Mouse (Mus musculus): ENCODE data around the gene Tbc1d2b. TPM values are rescaled to one million over a fixed set of nuclear protein-coding genes. Genes with fewer than 3 reads are reported as not detected.

Gene Tbc1d2b
- polyA plus RNA-seq, 1 experiment from 2014 or later: 30.7 TPM

- no peaks in the 10 kb centered on the region for H3K4me1 ChIP-seq (ENCODE audit: insufficient read depth)
- ATAC-seq (ENCODE audit: insufficient read depth) (no peak), DNase-seq (no peak)
- H3K9ac ChIP-seq: no peak overlapping the region
- TF ChIP-seq CTCF (IDR thresholded peaks at IDR 0.05; ENCODE audit: low read depth): no peak
- no peak overlapping the region for H3K4me3 ChIP-seq (ENCODE audit: low read depth, low read length)
- no peaks in the 10 kb centered on the region for H3K27me3 ChIP-seq (ENCODE audit: insufficient read depth, low read length)
- H3K36me3 ChIP-seq (ENCODE audit: insufficient read depth): peaks cover 31% of the 10 kb centered on the region; the same call in 1 of the 2 replicates
- WGBS: 78% methylated on average over 8 of the region's 8 CpGs
- H3K27ac ChIP-seq (ENCODE audit: low read depth): no peak overlapping the region
- H3K9me3 ChIP-seq (ENCODE audit: low read depth, low read length): no peaks in the 10 kb centered on the region
- no peak overlapping the region for H3K4me2 ChIP-seq
Observed at GRCm38 (mm10) chr9:90172528-90173321, 97.9 kb downstream of the Tbc1d2b start.

DNA sequence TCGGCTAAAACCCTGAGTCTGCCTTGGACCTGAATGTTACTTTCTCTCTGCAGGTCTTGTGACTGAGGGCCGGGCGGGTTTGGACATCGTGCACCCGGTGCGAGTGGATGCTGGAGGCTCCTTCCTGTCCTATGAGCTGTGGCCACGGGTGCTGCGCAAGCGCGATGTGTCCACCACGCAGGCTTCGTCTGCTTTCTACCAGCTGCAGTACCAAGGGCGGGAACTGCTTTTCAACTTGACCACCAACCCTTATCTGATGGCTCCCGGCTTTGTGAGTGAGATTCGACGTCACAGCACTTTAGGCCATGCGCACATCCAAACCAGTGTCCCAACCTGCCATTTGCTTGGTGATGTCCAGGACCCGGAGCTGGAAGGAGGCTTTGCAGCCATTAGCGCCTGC lies 99.2 kb downstream of the Tbc1d2b start:
- H3K36me3 ChIP-seq (ENCODE audit: insufficient read depth): peaks cover 21% of the 10 kb centered on the region; the same call in 1 of the 2 replicates
- no peak for TF ChIP-seq CTCF (IDR thresholded peaks at IDR 0.05; ENCODE audit: low read depth)
- no peak for DNase-seq
- no peak overlapping the region for H3K9ac ChIP-seq
- H3K4me3 ChIP-seq (ENCODE audit: low read depth, low read length): no peak overlapping the region
- no peaks in the 10 kb centered on the region for H3K9me3 ChIP-seq (ENCODE audit: low read depth, low read length)
- no peak overlapping the region for H3K27ac ChIP-seq (ENCODE audit: low read depth)
- no peak for ATAC-seq (ENCODE audit: insufficient read depth)
- WGBS: 93% methylated on average over 19 of the region's 19 CpGs
- H3K27me3 ChIP-seq (ENCODE audit: insufficient read depth, low read length): no peaks in the 10 kb centered on the region
- no peaks in the 10 kb centered on the region for H3K4me1 ChIP-seq (ENCODE audit: insufficient read depth)
- H3K4me2 ChIP-seq: no peak overlapping the region

- WGBS: 43% methylated on average over 4 of the region's 4 CpGs
- DNase-seq: no peak
- no peaks in the 10 kb centered on the region for H3K9me3 ChIP-seq (ENCODE audit: low read depth, low read length)
- no peak overlapping the region for H3K27ac ChIP-seq (ENCODE audit: low read depth)
- TF ChIP-seq CTCF (IDR thresholded peaks at IDR 0.05; ENCODE audit: low read depth): no peak
- H3K4me1 ChIP-seq (ENCODE audit: insufficient read depth): no peaks in the 10 kb centered on the region
- ATAC-seq (ENCODE audit: insufficient read depth): no peak
- no peak overlapping the region for H3K9ac ChIP-seq
- no peak overlapping the region for H3K4me3 ChIP-seq (ENCODE audit: low read depth, low read length)
- no peak overlapping the region for H3K4me2 ChIP-seq
- H3K36me3 ChIP-seq (ENCODE audit: insufficient read depth): peaks cover 20% of the 10 kb centered on the region; the same call in 1 of the 2 replicates
- H3K27me3 ChIP-seq (ENCODE audit: insufficient read depth, low read length): no peaks in the 10 kb centered on the region
Observed at GRCm38 (mm10) chr9:90169965-90170364, 100.6 kb downstream of the Tbc1d2b start.

GRCm38 (mm10) chr9:90166615-90167014 lies 104.0 kb downstream of the Tbc1d2b start:
- no peak for ATAC-seq (ENCODE audit: insufficient read depth)
- no peak overlapping the region for H3K9ac ChIP-seq
- H3K4me2 ChIP-seq: no peak overlapping the region
- no peaks in the 10 kb centered on the region for H3K27me3 ChIP-seq (ENCODE audit: insufficient read depth, low read length)
- peaks cover 1% of the 10 kb centered on the region; the same call in 1 of the 2 replicates for H3K36me3 ChIP-seq (ENCODE audit: insufficient read depth)
- no peaks in the 10 kb centered on the region for H3K9me3 ChIP-seq (ENCODE audit: low read depth, low read length)
- no peak overlapping the region for H3K4me3 ChIP-seq (ENCODE audit: low read depth, low read length)
- DNase-seq: no peak
- 68% methylated on average over 5 of the region's 5 CpGs for WGBS
- H3K4me1 ChIP-seq (ENCODE audit: insufficient read depth): no peaks in the 10 kb centered on the region
- TF ChIP-seq CTCF (IDR thresholded peaks at IDR 0.05; ENCODE audit: low read depth): no peak
- H3K27ac ChIP-seq (ENCODE audit: low read depth): no peak overlapping the region

GRCm38 (mm10) chr9:90165590-90165989 lies 105.0 kb downstream of the Tbc1d2b start:
- Histone ChIP-seq H3K9ac (no peak overlapping the region), H3K4me2 (no peak overlapping the region), H3K9me3 (ENCODE audit: low read depth, low read length) (no peaks in the 10 kb centered on the region), H3K27ac (ENCODE audit: low read depth) (no peak overlapping the region), H3K27me3 (ENCODE audit: insufficient read depth, low read length) (no peaks in the 10 kb centered on the region), H3K4me1 (ENCODE audit: insufficient read depth) (no peaks in the 10 kb centered on the region), H3K4me3 (ENCODE audit: low read depth, low read length) (no peak overlapping the region), H3K36me3 (ENCODE audit: insufficient read depth) (no peaks in the 10 kb centered on the region)
- TF ChIP-seq CTCF (IDR thresholded peaks at IDR 0.05; ENCODE audit: low read depth): no peak
- no peak for ATAC-seq (ENCODE audit: insufficient read depth)
- 81% methylated on average over 4 of the region's 4 CpGs for WGBS
- DNase-seq: no peak

- Histone ChIP-seq H3K27me3 (ENCODE audit: insufficient read depth, low read length) (no peaks in the 10 kb centered on the region), H3K4me2 (peak overlapping the region; percentile 92), H3K4me3 (ENCODE audit: low read depth, low read length) (peak overlapping the region; percentile 74; the same call in 1 of the 2 replicates), H3K4me1 (ENCODE audit: insufficient read depth) (no peaks in the 10 kb centered on the region), H3K9me3 (ENCODE audit: low read depth, low read length) (peaks cover 1% of the 10 kb centered on the region; the same call in 1 of the 2 replicates), H3K36me3 (ENCODE audit: insufficient read depth) (no peaks in the 10 kb centered on the region), H3K9ac (no peak overlapping the region), H3K27ac (ENCODE audit: low read depth) (no peak overlapping the region)
- 54% methylated on average over 4 of the region's 4 CpGs for WGBS
- no peak for ATAC-seq (ENCODE audit: insufficient read depth)
- DNase-seq: no peak
- no peak for TF ChIP-seq CTCF (IDR thresholded peaks at IDR 0.05; ENCODE audit: low read depth)
Observed at GRCm38 (mm10) chr9:90164670-90165453, 105.7 kb downstream of the Tbc1d2b start.

- peak overlapping the region; percentile 74 for H3K9ac ChIP-seq
- H3K27me3 ChIP-seq (ENCODE audit: insufficient read depth, low read length): no peaks in the 10 kb centered on the region
- peak overlapping the region; percentile 86; the same call in 1 of the 2 replicates for H3K27ac ChIP-seq (ENCODE audit: low read depth)
- no peaks in the 10 kb centered on the region for H3K4me1 ChIP-seq (ENCODE audit: insufficient read depth)
- under 1% methylated on average over 18 of the region's 18 CpGs for WGBS
- H3K4me2 ChIP-seq: peak overlapping the region; percentile 92
- no peaks in the 10 kb centered on the region for H3K36me3 ChIP-seq (ENCODE audit: insufficient read depth)
- peak; percentile 88 for DNase-seq
- ATAC-seq (ENCODE audit: insufficient read depth): peak; percentile 71
- TF ChIP-seq CTCF (IDR thresholded peaks at IDR 0.05; ENCODE audit: low read depth): no peak
- H3K9me3 ChIP-seq (ENCODE audit: low read depth, low read length): peaks cover 3% of the 10 kb centered on the region; the same call in 1 of the 2 replicates
- H3K4me3 ChIP-seq (ENCODE audit: low read depth, low read length): peak overlapping the region; percentile 74
Observed at GRCm38 (mm10) chr9:90163749-90164095, 106.9 kb downstream of the Tbc1d2b start.
